8 mouse cellular contexts compared by ENCODE assay signal in genomic region chr17:50509251-50510104, GRCm38 (mm10). TPM values are rescaled to one million over a fixed set of nuclear protein-coding genes. Genes with fewer than 3 reads are reported as not detected.
A peak's percentile ranks its signal among the peaks of the same experiment; 100 is the strongest.
DNase-seq lines count a peak whose midpoint lies in the region; ATAC-seq lines count a peak whose summit lies in the region.

Plcl2 (plus strand) TSS chr17:50509403.

- under 1% methylated on average over 78 of the region's 95 CpGs for WGBS in hindbrain, embryonic 11.5 days

- peak within 1 kb of the TSS; percentile 82 for H3K4me3 ChIP-seq in hindbrain, embryonic 11.5 days (ENCODE audit: low read depth, low read length)

- peak within 1 kb of the TSS; percentile 87 for H3K9ac ChIP-seq in hindbrain, embryonic 11.5 days (ENCODE audit: low read depth, low read length)

- no peaks in the 10 kb centered on the region for H3K36me3 ChIP-seq in hindbrain, embryonic 11.5 days (ENCODE audit: control insufficient read depth, insufficient read depth, low read length)

- no peaks in the 10 kb centered on the region; the same call in 1 of the 2 replicates for H3K27me3 ChIP-seq in hindbrain, embryonic 11.5 days (ENCODE audit: control insufficient read depth, insufficient read depth, low read length)

- H3K4me1 ChIP-seq in hindbrain, embryonic 11.5 days (replicated peaks; ENCODE audit: control insufficient read depth, insufficient read depth, low read length): no peaks in the 10 kb centered on the region

- H3K27ac ChIP-seq in hindbrain, embryonic 11.5 days (ENCODE audit: low read depth, low read length): peak within 1 kb of the TSS; percentile 94

- ATAC-seq in hindbrain, embryonic 11.5 days (ENCODE audit: low FRiP score): peak; percentile 75

- H3K9me3 ChIP-seq in hindbrain, embryonic 11.5 days (ENCODE audit: control insufficient read depth, low read length): no peaks in the 10 kb centered on the region

- DNase-seq in MN1 (ENCODE audit: low spot score): peak; percentile 74
- DNase-seq in cerebellum, adult 9-11 months: peak; percentile 76
- DNase-seq in frontal cortex, adult 2 months (ENCODE audit: extremely low spot score in 1 of 2, low spot score in 1 of 2): peak in 1 of 2 experiments; percentile 58
- DNase-seq in hindbrain, embryonic 11.5 days (ENCODE audit: low spot score): peak; percentile 74
- peak in 1 of 2 experiments; percentile 64 for DNase-seq in layer of hippocampus, postnatal 14 days (ENCODE audit: low spot score in 2 of 2)
- DNase-seq in lung, postnatal 25 days (ENCODE audit: low spot score): peak; percentile 28
- DNase-seq in ovary, postnatal 14 days (ENCODE audit: low spot score): peak; percentile 37
- peak; percentile 83 for DNase-seq in thymus, postnatal 14 days

- peak within 1 kb of the TSS; percentile 71 for H3K4me2 ChIP-seq in hindbrain, embryonic 11.5 days (replicated peaks; ENCODE audit: low read depth, low read length)

RNA-seq across cellular contexts. Expression of gene Plcl2, which starts in this region (rescaled TPM):
- polyA plus RNA-seq in frontal cortex, adult 2 months (2012; rRNA removed): 26.0 and 26.4 TPM in 2 replicates
- 6.7 and 7.2 TPM in 2 replicates for polyA plus RNA-seq in hindbrain, embryonic 11.5 days (2014; fragmentation: Nextera tagmentation; extraction: Ambion mirVana)
- total RNA-seq in layer of hippocampus, postnatal 14 days (2021): 10 to 100 TPM; 51.0 to 57.3 TPM
